Mouse (Mus musculus) adrenal gland, postnatal 10 days (tissue): Measurements from ENCODE around the gene Rcc2. TPM values are rescaled to one million over a fixed set of nuclear protein-coding genes. Genes with fewer than 3 reads are reported as not detected.
A peak's percentile ranks its signal among the peaks of the same experiment; 100 is the strongest.

Experiments used
- DNase-seq: peaks from one replicate; pipeline ENCODE4 v3.0.0; 2021; ENCODE audit warnings: mixed read lengths
- total RNA-seq, 2 experiments: library from RNA; stranded (reverse); gene quantifications; 2 replicates each; pipeline ENCODE4 v1.2.3; 2021

Rcc2 gene
- total RNA-seq, 2 experiments from 2014 or later: 69.2 to 74.3 TPM

DNA sequence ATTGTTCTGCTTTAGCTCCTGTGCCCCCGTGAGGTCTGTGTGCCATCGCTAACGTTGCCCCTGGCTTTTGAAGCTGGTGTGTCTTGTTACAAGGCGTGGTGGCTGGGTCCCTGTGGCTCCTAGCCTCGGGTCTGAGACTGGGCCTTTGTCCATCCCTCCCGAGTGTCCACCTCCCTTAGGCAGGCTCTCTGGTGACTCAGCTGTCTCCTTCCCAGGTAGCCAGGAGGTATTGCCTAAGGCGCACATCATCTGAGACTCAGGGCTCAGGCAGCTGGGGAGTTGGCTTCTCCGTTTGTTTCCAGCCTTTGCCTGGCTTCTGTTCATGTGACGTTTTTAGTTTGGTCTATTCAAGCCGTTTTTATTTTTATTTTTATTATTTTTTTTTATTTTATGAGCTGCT lies 10.4 kb downstream of the Rcc2 start:
- DNase-seq: no peak

DNA sequence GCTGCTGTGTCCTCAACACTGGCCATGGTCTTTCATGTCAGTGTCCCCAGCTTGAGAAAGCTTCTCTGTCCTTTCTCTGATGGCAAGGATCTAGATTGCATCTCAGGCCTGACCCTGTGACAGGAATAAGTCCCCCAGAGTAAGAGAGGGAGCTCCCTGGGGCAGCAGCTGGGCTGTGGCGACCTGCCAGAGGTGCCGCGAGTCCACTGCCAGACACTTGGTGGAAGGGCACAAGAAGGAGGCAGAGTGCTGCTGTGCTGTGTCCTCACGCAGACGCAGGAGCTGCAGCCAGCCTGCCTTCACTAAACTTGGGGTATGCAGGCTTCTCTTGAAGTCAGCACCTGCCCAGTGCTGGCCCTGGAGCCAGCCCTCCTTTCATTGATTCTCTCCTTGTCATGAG lies 11.0 kb downstream of the Rcc2 start:
- DNase-seq: peak; percentile 64

DNA sequence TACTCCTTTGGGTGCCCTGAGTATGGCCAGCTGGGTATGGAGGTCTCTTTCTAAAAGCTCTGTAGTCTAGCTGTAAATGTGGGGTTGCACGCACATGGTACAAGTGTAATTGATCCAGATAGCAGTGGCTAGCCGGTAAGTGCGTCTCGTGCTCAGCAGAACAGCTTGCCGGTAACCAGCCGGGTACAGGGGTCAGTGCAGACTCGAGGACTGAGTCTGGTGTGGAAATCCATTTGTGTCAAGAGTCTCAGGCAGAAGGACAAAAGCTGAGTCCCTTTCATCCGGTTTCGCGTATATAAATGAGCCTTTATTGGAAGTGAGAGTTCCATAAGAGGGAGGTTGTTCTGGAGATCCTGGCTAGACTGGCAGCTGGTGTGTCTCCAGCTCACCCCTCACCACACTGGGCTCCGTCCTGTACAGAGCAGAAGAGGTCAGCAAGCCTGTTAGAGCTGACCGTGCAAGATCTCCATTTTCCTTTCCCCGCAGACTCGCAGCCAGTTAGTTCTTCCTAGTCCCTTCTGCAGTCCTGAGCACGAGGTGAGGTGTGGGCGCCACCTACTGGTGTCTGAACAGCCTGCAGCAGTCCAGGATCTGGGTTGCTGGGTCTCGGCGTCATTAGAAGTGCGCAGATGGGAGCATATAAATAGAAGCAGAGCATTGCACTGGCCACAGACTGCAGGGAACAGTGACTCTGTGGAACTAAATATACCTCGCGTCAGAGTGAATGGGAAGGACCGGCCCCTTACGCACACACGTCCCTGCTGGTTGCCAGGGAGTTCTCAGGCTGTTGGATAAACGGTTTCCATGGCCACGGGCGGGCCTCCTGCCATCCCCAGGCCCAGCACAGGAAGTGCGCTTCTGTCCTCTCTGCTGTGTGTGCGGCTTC lies 13.4 kb downstream of the Rcc2 start:
- peak; percentile 94 for DNase-seq

DNA sequence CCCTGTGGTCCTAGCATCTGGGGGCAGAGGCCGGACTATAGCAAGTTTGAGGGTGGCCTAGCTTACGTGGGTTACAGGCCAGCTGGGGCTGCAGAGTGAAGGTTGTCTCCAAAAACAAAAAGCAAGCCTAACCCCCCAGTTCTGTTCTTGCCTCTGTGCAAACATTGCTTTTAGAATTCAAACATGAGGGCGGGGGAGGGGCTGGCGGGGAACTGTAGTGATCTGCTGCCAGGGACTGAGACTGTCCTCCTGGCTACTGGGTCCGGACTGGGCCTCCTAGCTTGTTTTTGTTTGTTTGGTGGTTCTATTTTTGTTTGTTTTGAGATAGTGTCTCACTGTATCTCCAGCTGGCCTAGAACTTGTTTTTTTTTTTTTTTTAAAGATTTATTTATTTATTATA lies 14.2 kb downstream of the Rcc2 start:
- no peak for DNase-seq

DNA sequence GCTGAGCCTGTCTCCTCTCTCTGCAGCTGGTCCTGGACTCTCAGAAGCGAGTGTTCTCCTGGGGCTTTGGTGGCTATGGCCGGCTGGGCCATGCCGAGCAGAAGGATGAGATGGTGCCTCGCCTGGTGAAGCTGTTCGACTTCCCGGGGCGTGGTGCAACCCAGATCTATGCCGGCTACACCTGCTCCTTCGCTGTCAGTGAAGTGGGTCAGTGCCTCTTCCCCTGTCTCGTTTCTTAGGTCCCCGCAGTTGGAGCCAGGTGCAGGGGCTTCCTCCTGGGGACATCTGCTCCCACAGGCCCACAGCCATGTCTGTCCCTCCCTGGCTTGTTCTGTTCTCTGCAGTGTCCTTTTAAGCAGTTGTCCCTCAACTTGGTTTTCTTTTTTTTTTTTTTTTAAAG lies 16.7 kb downstream of the Rcc2 start:
- DNase-seq: no peak

DNA sequence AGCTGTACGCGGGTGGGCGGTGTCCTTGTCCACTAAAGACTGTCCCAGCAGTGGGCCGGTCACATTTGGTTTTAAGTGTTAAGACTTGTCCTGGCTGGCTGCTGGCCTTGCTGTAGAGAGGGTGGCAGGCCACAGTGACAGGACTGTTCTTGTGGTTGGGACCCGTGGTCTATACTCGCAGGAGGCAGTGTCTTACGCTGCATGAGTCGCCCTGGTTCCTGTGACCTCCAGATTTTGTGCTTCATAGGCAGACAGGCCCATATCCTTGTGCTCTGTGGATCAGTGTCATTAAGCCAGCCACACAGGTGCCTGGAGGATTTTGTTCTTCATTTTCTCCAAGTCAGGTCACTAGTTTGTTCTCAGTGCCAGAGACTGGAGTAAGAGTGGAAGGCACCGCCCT lies 18.1 kb downstream of the Rcc2 start:
- DNase-seq: no peak

DNA sequence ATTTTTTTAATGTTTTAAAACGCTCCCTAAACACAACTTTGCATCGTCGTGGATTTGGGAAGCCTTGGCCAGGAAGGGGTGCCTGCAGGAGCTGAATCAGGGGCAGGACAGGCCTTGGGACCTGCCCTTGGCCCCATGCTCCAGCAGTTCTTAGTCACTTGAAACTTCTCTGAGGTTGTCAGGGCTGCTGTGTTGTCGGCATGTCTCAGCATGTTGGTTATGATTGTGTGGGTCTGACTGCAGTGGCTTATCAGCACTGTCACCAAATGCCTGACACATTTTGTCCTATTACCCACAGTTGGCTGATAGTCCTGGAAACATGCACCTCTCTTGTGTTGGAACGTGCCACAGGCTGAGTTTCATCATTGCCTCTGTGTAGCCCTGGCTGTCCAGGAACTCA lies 19.8 kb downstream of the Rcc2 start:
- peak; percentile 39 for DNase-seq

DNA sequence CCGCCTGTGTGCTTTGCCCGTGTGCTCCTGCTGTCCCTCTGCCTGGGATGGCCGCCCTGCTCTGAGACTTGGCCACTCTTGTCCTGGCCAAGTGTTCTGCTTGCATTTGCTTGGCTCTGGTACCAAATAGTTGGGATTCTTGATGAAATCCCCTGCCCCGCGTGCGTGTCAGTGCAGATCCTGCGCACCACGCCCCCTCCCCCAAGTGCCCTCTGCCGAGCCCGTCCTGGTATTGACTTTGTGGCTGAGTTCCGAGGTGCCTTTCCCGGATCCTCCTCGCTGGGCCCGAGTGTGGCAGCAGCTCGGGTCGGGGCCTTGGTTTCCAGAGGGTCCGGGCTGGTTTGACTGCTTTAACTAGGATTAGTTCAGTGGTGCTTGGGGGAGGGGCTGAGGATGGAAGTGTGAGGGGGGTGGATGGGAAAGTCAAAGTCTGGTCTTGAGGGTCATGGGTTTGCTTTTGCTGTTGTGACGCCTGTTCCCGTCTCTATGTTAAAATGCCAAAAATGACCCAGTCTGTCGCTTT lies 21.7 kb downstream of the Rcc2 start:
- DNase-seq: no peak

DNA sequence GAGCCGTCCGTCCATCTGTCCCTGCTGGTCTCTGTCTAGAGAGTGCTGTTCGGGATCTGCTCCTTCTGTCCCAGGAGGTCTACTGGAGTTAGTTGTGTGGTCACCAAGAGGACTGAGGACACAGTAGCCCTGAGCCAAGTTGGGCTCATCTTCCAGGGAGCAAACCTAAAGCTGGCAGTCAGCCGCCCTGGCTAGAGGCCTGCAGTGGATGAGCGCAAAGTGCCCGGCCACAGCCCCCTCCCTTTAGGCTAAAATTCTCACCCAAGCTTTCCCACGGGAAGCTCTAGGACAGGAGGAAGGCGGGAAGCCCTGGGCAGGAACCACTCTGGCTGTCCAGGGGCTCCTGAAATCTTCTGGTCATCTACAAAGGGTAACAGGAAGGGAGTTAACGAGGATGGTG lies 22.4 kb downstream of the Rcc2 start:
- DNase-seq: no peak

DNA sequence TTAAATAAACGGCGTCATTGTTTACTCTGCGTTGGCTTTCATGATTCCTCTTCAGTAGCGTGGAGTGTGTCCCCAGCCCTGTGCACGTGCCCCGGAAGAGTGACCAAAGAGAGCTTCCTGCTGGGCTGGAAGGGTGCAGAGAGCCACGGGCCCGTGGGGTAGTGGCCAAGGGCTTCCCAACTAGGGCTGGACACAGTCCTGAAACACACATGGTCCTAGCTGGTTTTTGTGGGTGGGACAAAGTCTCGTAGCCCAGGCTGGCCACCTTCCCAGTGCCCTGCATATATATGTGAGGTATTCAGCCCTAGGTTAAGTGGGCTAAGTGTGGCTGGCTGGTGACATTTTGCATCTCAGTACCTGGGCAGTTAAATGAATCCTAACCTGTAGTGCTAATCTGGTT lies 22.9 kb downstream of the Rcc2 start:
- DNase-seq: no peak

DNA sequence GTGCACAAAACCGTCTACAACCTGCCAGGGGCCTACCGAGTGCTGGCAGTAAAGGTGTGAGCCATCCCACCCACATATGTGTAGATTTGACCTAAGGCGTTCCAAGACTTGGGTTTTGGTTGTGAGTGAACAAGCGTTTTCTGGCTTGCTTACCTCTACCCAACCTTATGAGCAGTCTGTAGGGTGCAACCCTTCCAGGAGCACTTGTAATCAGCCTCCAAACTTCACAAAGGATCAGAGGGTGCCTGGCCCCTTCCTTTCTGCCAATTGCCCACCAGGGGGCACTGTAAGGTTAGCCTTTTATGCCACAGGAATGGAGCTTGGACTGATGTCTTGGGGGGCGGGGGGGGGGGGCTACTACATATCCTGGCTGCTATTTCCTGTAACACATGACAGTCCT lies 23.5 kb downstream of the Rcc2 start:
- DNase-seq: peak; percentile 41

DNA sequence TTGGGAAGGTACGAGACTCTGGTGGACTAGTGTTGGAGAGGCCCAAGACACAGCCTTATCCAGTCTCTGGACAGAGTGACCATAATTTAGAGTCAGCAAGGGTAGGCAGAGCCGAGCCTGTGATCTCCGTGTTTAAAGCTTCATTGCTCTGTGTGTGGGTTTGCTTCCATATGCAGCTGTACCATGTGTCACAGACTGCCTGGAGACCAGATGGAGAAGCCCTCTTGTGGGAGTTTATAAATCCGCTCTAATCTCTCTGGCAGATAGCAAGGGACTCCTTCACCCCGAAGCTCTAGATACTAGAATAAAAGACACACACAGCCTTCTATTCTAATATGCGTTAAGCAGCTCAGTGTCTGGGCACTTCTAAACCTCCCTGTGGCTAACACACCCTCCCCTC lies 24.4 kb downstream of the Rcc2 start:
- no peak for DNase-seq

DNA sequence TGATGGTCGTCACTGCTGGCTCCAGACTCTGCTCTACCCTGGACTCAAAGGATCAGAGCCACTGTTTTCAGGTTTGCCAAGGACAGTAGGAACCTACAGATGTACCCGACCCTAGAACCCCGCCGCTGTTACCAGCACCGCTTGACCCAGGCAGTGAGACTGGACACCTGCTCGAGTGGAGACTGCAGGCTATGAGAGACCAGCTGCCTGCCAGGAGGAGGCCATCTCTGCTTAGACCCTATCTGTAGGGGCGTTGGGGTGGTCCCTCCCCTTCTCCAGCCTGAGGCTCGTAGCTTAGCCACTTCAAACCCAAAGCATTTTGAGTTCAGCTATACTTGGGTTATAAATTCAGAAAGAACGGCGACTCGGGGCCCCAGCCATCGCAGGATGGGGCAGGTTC lies 26.6 kb downstream of the Rcc2 start:
- no peak for DNase-seq

DNA sequence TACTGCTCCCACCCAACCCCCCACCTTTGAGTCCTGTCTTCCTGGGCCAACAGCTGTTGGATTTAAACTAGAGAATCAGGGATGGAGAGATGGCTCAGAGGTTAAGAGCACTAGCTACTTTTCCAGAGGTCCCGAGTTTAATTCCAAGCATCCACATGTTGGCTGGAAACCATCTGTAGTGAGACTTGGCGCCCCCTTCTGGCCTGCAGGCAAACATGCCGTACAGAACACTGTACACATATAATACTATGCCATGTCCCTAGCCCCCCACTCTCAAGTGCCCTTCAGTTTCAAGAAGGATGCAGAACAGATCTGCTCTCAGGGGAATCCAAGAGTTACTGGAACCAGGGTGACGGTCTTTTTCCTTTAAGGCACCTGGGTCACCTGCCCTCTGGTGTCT lies 31.3 kb downstream of the Rcc2 start:
- no peak for DNase-seq

DNA sequence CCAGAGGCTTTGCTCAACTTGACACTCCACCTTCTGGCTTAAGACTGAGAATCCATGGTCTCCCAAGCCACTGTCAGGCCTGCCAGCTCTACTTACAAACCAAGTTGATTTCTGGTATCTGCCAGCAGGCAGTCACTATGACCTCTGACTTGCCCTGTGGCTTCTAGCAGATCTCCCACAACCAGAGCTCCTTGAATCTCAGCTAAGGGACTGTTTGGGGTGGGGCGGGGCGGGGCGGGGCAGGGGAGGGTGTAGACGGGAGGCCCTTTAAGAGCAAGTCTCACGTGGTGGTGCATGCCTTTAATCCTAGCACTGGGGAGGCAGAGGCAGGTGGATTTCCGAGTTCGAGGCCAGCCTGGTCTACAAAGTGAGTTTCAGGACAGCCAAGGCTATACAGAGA lies 32.5 kb downstream of the Rcc2 start:
- no peak for DNase-seq

DNA sequence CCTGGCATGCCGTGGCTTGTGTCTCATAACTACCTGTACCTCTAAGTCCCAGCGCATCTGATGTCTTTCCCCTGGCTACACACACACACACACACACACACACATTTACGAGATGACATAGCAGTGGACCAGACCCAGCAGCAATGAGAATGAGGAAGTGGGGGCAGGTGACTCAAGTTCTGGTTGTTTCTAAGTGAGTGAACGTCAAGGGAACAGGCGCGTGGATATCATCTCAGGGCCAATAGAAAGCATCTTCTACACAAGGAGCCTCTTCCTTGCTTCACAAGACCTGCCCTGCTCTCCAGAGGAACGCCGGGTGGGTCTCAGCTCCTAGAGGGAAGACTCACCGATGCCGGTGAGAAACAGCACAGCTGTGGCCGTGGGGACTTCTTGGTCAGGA lies 40.3 kb downstream of the Rcc2 start:
- DNase-seq: no peak

DNA sequence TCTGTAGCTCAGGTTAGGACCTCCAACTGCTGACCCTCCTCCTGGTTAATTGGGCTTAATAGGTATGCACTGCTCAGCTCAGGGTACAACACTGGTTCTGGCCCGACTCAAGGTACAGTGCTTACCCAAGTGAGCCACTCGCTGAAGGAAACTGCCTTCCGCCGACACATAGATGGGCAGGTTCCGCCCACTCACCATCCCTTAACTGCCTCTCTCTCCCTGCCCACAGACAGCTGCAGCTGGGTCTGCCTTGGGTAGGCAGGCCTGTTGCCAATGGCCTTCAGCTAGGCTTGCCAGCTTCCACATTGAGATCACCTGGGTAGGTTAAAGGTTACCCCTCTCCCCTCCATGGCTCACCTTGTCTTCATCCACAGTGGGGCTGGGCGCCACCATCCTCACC lies 41.1 kb downstream of the Rcc2 start:
- no peak for DNase-seq

DNA sequence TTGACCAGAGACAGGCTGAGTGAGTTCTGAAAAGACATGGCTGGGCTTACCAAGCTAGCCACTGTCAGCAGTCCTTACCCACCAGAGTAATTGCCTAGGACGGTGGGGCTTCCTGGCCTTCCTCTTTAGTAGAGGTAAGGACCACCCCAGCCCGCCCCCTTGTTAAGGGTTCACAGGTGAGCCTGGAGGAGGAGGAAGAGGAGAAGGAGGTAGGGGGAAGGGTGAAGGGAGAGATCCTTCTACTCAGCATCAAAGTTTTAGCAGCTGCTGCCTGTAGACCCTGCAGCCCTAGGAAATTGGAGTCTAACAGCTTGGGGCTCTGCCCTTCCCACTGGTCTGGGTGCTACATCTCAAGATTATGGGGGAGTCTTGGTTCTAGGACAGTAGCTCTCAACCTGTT lies 42.2 kb downstream of the Rcc2 start, which contains the start of gene Padi6:
Gene Padi6 (minus strand): TSS at position 101 of the 400 bp plus-strand sequence.
- DNase-seq: no peak

DNA sequence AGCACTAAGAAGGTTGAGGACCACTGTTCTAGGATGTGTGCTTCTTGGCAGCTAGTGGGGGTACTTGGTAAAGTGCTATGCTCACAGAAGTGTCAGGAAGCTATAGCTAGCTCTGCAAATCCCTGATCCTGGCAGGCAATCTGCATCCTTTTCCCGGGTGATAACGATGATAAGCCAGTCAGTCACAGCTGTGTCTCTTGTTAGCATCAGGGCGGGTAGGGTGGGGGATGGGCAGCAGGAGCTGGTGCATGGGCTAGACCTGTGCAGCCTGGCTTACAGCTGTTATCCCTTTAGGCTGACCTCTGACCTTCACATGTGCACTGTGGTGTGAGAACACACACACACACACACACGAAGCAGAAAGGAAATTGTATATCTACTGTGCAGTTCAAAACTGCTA lies 42.7 kb downstream of the Rcc2 start:
- DNase-seq: no peak

DNA sequence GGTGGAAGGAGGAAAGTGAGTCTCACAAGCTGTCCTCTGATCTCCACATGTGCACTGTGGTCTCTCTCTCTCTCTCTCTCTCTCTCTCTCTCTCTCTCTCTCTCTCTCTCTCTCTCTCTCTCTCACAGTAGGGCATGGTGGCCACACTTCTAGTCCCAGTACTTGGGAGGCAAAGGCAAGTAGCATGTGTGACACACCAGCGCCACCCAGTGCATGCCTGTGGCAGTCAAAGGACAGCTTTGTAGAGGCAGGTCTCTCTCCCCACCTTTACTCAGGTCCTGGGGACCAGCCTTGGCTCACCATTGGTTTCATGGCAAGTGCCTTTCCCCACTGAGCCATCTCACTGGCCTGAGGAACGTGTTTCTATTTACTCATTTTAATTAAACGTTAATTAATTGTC lies 44.3 kb downstream of the Rcc2 start:
- DNase-seq: peak; percentile 74

DNA sequence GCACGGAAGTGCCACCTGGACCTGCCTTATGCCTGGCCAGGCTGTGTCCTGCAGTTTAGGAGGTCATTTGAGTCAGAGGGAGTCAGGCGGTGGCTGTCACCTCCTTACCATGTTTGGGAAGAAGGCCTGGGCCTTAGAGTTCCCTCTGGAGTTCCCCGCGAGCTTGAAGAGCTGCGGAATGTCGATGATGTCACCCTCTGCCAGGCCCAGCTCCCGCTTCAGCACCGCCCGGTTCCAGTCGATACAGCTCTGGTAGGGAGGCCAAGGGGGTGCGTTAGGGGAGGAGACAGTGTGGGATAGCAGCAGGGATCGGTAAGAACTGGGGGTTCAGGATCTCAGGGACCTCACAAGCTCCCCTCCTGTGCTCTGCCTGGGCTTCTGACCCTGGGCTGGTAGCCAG lies 47.6 kb downstream of the Rcc2 start:
- no peak for DNase-seq

DNA sequence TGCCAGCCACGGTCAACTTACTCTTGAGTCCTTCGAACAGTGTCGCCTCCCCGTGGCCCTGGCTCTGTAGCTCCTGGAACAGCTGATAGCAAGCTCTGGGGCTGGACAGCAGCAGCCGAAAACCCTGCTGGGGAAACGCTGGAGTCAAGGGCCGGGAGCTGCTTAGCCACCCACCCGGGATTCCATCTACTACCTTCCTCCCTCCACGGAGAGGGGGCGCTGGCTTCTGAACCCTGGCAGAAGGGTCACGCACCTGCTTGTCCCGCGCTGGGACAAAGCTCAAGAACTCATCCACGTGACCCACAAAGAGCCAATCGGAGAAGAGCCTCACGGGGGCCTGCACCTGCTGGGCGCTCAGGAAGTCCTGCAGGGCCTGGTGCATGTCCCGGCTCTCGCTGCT lies 50.0 kb downstream of the Rcc2 start:
- peak; percentile 16 for DNase-seq

DNA sequence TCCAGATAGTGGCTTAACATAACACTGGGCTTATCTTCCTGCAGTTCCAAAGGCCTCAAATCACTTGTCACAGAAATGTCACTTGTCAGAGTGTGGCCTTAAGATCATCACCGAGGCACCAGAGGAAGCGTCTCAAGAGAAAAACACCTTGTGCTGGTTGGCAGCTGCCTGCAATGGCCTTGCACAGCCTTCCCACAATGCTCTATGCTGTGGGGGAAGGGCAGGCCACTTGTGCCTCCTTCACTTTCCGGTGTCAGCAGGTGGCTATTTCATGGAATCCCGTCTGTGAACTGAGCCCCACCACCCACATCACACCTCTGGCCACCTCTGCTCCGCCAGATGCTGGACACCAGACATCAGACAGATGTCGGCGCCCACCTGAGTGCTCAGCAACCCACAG lies 53.0 kb downstream of the Rcc2 start:
- DNase-seq: peak; percentile 17

DNA sequence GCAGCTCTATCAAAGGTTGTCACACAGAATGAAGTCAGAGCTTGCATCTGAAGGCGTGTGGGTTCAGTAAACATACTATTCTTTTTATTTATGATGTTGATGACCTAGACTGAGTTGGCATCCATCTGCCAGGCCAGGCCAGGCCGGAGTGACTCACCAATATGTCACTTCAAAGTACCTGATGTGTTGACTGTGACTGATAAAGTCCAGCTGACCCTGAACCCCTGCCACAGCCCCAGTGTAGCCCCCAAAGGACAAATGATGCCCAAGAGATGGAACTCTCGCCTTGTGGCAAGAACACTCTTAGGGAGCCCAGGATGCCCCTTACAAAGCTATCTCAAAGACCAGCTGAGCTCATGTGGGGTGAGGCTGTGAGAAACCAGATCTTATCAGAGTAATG lies 55.5 kb downstream of the Rcc2 start:
- peak; percentile 43 for DNase-seq
